Mouse (Mus musculus): ENCODE measurements around the gene Srsf12.

Srsf12 gene

DNA sequence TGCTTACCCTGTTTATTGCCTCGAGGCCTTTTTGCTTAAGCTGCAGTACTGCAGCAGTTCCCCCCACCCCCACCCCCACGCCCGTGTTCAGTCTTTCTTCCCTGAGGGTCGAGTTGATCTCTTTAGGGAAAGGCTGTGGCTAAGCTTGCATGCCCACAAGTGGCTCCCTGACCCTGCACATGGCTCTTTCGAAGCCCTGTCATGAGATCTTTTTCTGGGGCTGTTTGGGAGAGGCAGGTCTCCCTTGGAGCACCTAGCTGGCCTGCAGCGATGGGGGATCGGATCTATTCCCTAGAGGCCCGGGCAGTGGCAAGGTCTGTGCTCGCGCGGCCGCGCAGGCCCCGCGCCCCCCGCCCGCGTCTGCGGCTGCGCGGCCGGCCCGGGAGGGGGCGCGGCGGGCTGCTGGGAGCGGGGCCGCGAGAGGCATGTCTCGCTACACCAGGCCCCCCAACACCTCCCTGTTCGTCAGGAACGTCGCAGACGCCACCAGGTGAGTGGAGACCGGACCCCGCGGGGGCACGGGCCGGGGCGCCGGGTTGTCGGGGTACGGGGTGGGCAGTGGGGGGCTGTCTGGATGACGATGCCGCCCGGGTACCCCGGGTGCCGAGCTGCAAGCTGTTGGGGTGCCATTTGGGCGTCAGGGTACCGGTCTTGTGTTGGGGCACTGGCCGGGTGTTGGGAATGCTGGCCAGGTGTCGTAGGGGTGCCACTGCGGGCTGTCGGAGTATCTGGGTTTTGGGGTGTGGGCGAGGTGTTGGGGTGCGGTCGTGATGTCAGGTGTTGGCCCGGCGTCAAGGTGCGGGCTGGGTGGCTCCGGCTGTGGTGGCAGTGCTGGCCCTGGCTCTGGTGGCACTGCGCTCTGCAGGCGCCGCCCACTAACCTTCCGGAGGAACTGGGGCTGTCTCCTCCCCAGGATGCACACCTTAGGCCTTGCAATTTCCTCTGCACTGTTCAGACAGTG lies at the start of gene Srsf12:
Gene Srsf12 (plus strand): TSS at position 111 of the 961 bp plus-strand sequence.
- DNase-seq (ENCODE audit: low spot score in 2 of 2): peak; percentile 14 to 39

- DNase-seq (ENCODE audit: low spot score in 2 of 2): no peak
Observed at GRCm38 (mm10) chr4:33183477-33183876, 25.3 kb upstream of the Srsf12 start.

DNA sequence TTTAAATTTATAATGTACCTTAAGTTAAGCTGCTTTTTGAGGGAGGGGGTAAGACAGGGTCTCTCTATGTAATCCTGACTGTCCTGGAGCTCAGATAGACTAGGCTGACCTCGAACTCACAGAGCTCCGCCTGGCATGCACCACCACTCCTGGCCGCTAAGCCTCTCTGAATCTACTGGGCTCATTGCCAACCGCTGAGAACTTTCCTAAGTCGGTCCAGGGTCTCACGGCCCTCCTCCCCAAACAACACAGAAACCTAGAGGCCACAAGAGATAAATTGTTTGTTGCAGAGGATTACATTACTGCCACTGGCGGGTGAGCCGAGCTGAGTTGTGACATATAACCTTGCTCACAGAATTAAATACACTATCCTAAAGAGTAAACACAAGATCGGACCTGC lies 20.6 kb upstream of the Srsf12 start:
- DNase-seq (ENCODE audit: low spot score in 2 of 2): no peak

- DNase-seq (ENCODE audit: low spot score in 2 of 2): peak; percentile 7 to 36
Observed at GRCm38 (mm10) chr4:33188781-33189734, 19.7 kb upstream of the Srsf12 start.

DNA sequence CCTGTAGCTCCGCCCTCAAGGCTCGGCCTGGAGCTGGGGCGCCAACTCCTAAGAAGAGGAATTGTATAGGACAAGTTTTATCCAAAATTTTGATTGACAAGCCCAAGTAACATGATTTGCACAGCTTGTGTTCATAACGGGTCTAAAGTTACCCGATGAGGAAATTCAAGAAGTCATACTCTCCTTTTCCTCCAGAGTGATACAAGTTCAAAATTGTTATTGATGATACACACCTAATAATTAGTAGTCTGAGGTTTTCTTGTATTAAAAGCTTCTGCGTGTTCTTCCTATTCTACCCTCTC lies 19.1 kb upstream of the Srsf12 start, which contains the start of gene Pm20d2:
Gene Pm20d2 (minus strand): TSS at position 3 of the 302 bp plus-strand sequence.
- no peak for DNase-seq (ENCODE audit: low spot score in 2 of 2)

DNA sequence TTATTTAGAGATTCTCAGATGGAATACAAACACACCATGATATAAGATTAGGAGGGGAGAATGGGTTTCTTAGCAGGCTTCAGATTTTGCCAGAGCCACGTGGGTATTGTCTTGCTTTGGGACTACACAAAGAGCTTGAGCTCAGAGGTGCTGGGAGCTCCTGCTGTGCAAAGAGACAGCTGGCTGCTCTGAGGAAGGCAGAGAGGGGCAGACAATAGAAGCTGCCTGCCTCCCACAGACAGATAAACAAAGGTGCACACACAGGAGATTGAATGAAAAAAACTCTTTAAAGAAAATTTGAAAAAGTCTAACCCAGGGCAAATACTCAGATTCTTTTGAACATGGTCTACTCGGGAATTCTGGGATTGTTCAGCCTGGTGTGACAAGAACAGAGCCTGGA lies 10.7 kb upstream of the Srsf12 start:
- no peak for DNase-seq (ENCODE audit: low spot score in 2 of 2)

DNA sequence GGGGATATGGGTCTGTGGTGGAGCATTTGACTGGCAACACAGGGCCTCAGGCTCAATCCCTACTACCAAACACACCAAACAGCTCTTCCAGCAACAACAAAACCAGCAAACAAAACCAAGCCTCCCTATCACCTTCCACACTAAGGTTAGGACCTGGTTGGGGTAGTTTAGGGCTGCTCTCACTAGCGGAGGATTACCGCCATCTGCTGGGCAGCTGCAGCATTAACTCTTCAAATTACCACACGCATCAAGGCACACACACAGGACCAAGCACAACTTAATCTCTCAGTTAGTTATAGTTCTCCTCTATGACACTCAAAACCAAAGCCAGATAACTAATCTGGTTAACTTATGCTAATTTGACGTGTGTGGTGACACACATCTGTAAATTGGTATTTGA lies 4.1 kb upstream of the Srsf12 start:
- DNase-seq (ENCODE audit: low spot score in 2 of 2): peak; percentile 12 to 58

DNA sequence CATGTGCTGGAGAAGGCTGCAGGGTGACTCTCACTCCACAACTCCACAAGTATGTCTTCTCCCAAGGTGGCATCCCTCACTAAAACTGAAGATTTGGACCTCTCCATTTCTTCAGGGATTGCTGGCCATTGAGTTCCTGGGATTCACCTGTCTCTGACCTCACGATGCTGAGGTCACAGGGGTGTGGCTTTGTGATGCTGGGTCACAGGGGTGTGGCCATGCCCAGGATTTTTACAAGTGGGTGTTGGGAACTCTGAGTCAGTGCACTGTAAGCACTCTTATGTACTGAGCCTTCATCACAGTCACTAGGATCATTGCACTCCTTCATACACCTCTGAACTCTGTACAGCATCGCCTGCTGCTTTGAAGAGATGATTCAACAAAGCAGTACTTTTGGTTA lies 1.2 kb upstream of the Srsf12 start:
- DNase-seq (ENCODE audit: low spot score in 2 of 2): no peak

GRCm38 (mm10) chr4:33221847-33222246 lies 13.1 kb downstream of the Srsf12 start:
- DNase-seq (ENCODE audit: low spot score in 2 of 2): no peak

- no peak for DNase-seq (ENCODE audit: low spot score in 2 of 2)
Observed at GRCm38 (mm10) chr4:33224003-33224675, 15.3 kb downstream of the Srsf12 start.

- peak in 1 of 2 experiments; percentile 15 for DNase-seq (ENCODE audit: low spot score in 2 of 2)
Observed at GRCm38 (mm10) chr4:33227164-33227563, 18.4 kb downstream of the Srsf12 start.

DNA sequence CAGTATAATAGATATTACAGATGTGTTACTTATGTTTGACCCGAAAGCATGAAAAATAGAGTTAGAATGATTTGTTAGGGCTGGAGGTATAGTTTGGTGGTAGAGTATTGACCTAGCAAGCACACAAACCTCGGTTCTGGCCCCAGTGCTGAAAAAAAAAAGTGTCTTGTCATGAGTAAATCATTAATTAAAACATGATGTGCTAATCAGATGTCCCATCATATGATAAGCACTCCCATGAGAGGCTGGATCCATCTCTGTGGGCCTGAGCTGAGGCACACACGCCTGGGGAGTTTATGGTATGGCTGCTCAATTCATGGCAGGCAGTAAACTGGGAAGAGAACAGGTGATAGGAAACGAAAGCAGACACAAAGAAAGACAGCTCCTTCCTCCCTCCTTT lies 20.8 kb downstream of the Srsf12 start:
- DNase-seq (ENCODE audit: low spot score in 2 of 2): no peak

DNA sequence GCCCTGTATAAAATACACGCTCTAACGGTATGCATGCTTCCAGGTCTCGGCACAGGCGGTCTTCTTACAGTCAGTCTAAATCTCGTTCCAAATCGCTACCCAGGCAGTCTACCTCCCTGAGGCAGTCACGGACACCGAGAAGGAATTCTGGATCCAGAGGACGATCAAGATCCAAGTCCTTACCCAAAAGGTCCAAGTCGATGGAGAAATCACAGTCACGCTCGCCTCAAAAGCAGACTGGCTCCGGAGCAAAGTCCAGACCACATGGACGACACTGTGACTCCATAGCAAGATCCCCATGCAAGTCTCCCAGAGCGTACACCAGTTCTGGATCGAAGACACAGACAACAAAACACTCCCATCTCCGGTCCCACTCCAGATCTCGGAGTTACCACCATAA lies 22.1 kb downstream of the Srsf12 start:
- DNase-seq (ENCODE audit: low spot score in 2 of 2): no peak

GRCm38 (mm10) chr4:33242536-33242935 lies 33.7 kb downstream of the Srsf12 start:
- DNase-seq (ENCODE audit: low spot score in 2 of 2): no peak

GRCm38 (mm10) chr4:33243016-33243758 lies 34.4 kb downstream of the Srsf12 start:
- no peak for DNase-seq (ENCODE audit: low spot score in 2 of 2)

GRCm38 (mm10) chr4:33243921-33244320 lies 35.1 kb downstream of the Srsf12 start:
- DNase-seq (ENCODE audit: low spot score in 2 of 2): no peak

- DNase-seq (ENCODE audit: low spot score in 2 of 2): no peak
Observed at GRCm38 (mm10) chr4:33245853-33246395, 37.1 kb downstream of the Srsf12 start.

- peak; percentile 98 to 99 for DNase-seq (ENCODE audit: low spot score in 2 of 2)
Observed at GRCm38 (mm10) chr4:33247479-33248053, 38.8 kb downstream of the Srsf12 start.

GRCm38 (mm10) chr4:33248062-33248889 lies 39.5 kb downstream of the Srsf12 start:
- DNase-seq (ENCODE audit: low spot score in 2 of 2): peak; percentile 98 to 99

Data from thymus, postnatal 10 days (tissue).